Comparison of ENCODE assay signal across 22 mouse cellular contexts in genomic region chr2:53687281-53687680, GRCm38 (mm10).
DNase-seq lines count a peak whose midpoint lies in the region; ATAC-seq and TF ChIP-seq lines count a peak whose summit lies in the region.
"Had no signal": no experiment of that assay in that cellular context is flagged by ENCODE, and none has a peak within 500 bp of the region (broad histone marks: within the 10 kb centered on the region; RNA-seq: fewer than 3 reads in every experiment).

No protein-coding gene starts in this region.

- intact Hi-C loops in heart, adult 2 months (cut with DNase I), result no loop called here

- no peaks in the 10 kb centered on the region for H3K27me3 ChIP-seq in heart, adult 2 months (ENCODE audit: control insufficient read depth, insufficient read depth, low read length)
- H3K27me3 ChIP-seq: embryonic facial prominence, embryonic 15.5 days; limb, embryonic 13.5 days had no signal

- TF ChIP-seq POLR2A in heart, adult 2 months (IDR thresholded peaks at IDR 0.05; ENCODE audit: insufficient read depth, low read depth, low read length), result no peak

- no peak overlapping the region for H3K4me3 ChIP-seq in heart, adult 2 months
- H3K4me3 ChIP-seq: embryonic facial prominence, embryonic 15.5 days; limb, embryonic 13.5 days had no signal

- 0 out of 2 replicates have a peak, but pooled peaks have one; percentile 46 for TF ChIP-seq EP300 in heart, adult 2 months (IDR thresholded peaks at IDR 0.05; ENCODE audit: insufficient read depth, low read depth, low read length)

- no peaks in the 10 kb centered on the region for H3K4me1 ChIP-seq in heart, adult 2 months (ENCODE audit: control insufficient read depth, insufficient read depth, low read length)
- H3K4me1 ChIP-seq: embryonic facial prominence, embryonic 15.5 days; limb, embryonic 13.5 days had no signal

- 35% methylated on average over 7 of the region's 7 CpGs for WGBS in heart, adult 2 months

- H3K79me2 ChIP-seq in heart, adult 2 months (replicated peaks; ENCODE audit: control insufficient read depth, insufficient read depth, low read length), result no peaks in the 10 kb centered on the region

- no peak overlapping the region for H3K9ac ChIP-seq in heart, adult 2 months (ENCODE audit: low read depth, low read length)
- H3K9ac ChIP-seq: embryonic facial prominence, embryonic 15.5 days; hindbrain, embryonic 14.5 days; limb, embryonic 13.5 days; liver, embryonic 14.5 days had no signal

- TF ChIP-seq CTCF in heart, adult 2 months (IDR thresholded peaks at IDR 0.05), result no peak

- H3K36me3 ChIP-seq in heart, adult 2 months (ENCODE audit: control insufficient read depth, insufficient read depth, low read length), result no peaks in the 10 kb centered on the region
- H3K36me3 ChIP-seq: embryonic facial prominence, embryonic 15.5 days; limb, embryonic 13.5 days had no signal

- peak overlapping the region; percentile 18 for H3K27ac ChIP-seq in heart, adult 2 months
- H3K27ac ChIP-seq: embryonic facial prominence, embryonic 15.5 days; hindbrain, embryonic 14.5 days; kidney, postnatal 0 days; limb, embryonic 13.5 days; liver, embryonic 14.5 days had no signal

- no peak for ATAC-seq in erythroblast, adult 5-6 weeks (replicated peaks; ENCODE audit: low FRiP score, poor library complexity, severe bottlenecking)
- ATAC-seq: activated CD4-positive, CD25-positive, alpha-beta regulatory T cell, adult 4 months; intestine, embryonic 16.5 days; midbrain, embryonic 16.5 days had no signal

- DNase-seq in heart, adult 2 months, result peak in 1 of 2 experiments; percentile 5
- DNase-seq in heart, postnatal 4 days, result no peak
- peak; percentile 6 for DNase-seq in urinary bladder, postnatal 14 days (ENCODE audit: low spot score)
- no peak for DNase-seq in urinary bladder, postnatal 10 days (ENCODE audit: low spot score)
- DNase-seq in lung, postnatal 14 days, result peak; percentile 0
- no peak for DNase-seq in B cell, adult 2 months
- DNase-seq: adrenal gland, postnatal 14 days; cerebellum, adult 11-12 months; cerebellum, postnatal 14 days; layer of hippocampus, postnatal 36 days; right cerebral cortex, postnatal 14 days; spleen, adult 18-20 months; thymus, adult 2 months had no signal

Comparison
In these comparisons a context has a peak if more than half of its experiments do, and no peak if none do; other contexts are left out.
1. DNase-seq: peak in urinary bladder, postnatal 14 days (single experiment) and lung, postnatal 14 days (single experiment); none in heart, postnatal 4 days (single experiment), urinary bladder, postnatal 10 days (single experiment) and B cell, adult 2 months (0 of 2).